Mouse (Mus musculus): ENCODE data around the gene Hemk1.
"Not testable (repeated sequence)": the region's sequence is repeated elsewhere in the genome, so short reads cannot be mapped to it uniquely, and the experiment has no call there.

Hemk1 gene

GRCm38 (mm10) chr9:107308346-107309000, 29.7 kb downstream of the Hemk1 start:
- no peak overlapping the region for H3K4me3 ChIP-seq (replicated peaks; ENCODE audit: low read length)
- H3K4me1 ChIP-seq (replicated peaks; ENCODE audit: low read depth, low read length), result peaks cover 23% of the 10 kb centered on the region
- H3K9me3 ChIP-seq (ENCODE audit: low read length), result no peaks in the 10 kb centered on the region
- TF ChIP-seq POU5F1 (IDR thresholded peaks at IDR 0.05; ENCODE audit: borderline replicate concordance, low read length) (no peak), CTCF (conservative IDR thresholded peaks at IDR 0.05; ENCODE audit: low read length) (no peak), NANOG (IDR thresholded peaks at IDR 0.05; ENCODE audit: borderline replicate concordance, low read length) (no peak)
- no peaks in the 10 kb centered on the region for H3K36me3 ChIP-seq (ENCODE audit: insufficient read depth, low read length)
- H3K27me3 ChIP-seq (ENCODE audit: insufficient read depth, low read length), result no peaks in the 10 kb centered on the region

GRCm38 (mm10) chr9:107307886-107308285, 30.3 kb downstream of the Hemk1 start:
- no peaks in the 10 kb centered on the region for H3K36me3 ChIP-seq (ENCODE audit: insufficient read depth, low read length)
- TF ChIP-seq CTCF (conservative IDR thresholded peaks at IDR 0.05; ENCODE audit: low read length) (no peak), NANOG (IDR thresholded peaks at IDR 0.05; ENCODE audit: borderline replicate concordance, low read length) (no peak), POU5F1 (IDR thresholded peaks at IDR 0.05; ENCODE audit: borderline replicate concordance, low read length) (no peak)
- H3K4me1 ChIP-seq (replicated peaks; ENCODE audit: low read depth, low read length), result peaks cover 21% of the 10 kb centered on the region
- H3K9me3 ChIP-seq (ENCODE audit: low read length), result no peaks in the 10 kb centered on the region
- no peak overlapping the region for H3K4me3 ChIP-seq (replicated peaks; ENCODE audit: low read length)
- H3K27me3 ChIP-seq (ENCODE audit: insufficient read depth, low read length), result no peaks in the 10 kb centered on the region

- Histone ChIP-seq H3K27me3 (ENCODE audit: insufficient read depth, low read length) (no peaks in the 10 kb centered on the region), H3K36me3 (ENCODE audit: insufficient read depth, low read length) (no peaks in the 10 kb centered on the region), H3K4me3 (replicated peaks; ENCODE audit: low read length) (no peak overlapping the region), H3K4me1 (replicated peaks; ENCODE audit: low read depth, low read length) (peaks cover 21% of the 10 kb centered on the region), H3K9me3 (ENCODE audit: low read length) (no peaks in the 10 kb centered on the region)
- no peak for TF ChIP-seq CTCF (conservative IDR thresholded peaks at IDR 0.05; ENCODE audit: low read length)
- TF ChIP-seq POU5F1 (IDR thresholded peaks at IDR 0.05; ENCODE audit: borderline replicate concordance, low read length), result no peak
- no peak for TF ChIP-seq NANOG (IDR thresholded peaks at IDR 0.05; ENCODE audit: borderline replicate concordance, low read length)
Measured at GRCm38 (mm10) chr9:107307099-107307872, 30.9 kb downstream of the Hemk1 start.

GRCm38 (mm10) chr9:107306673-107307072, 31.5 kb downstream of the Hemk1 start:
- H3K4me3 ChIP-seq (replicated peaks; ENCODE audit: low read length); H3K27me3 ChIP-seq (ENCODE audit: insufficient read depth, low read length); H3K36me3 ChIP-seq (ENCODE audit: insufficient read depth, low read length); H3K9me3 ChIP-seq (ENCODE audit: low read length): not testable (repeated sequence)
- peaks cover 27% of the 10 kb centered on the region for H3K4me1 ChIP-seq (replicated peaks; ENCODE audit: low read depth, low read length)

- H3K9me3 ChIP-seq (ENCODE audit: low read length), result no peaks in the 10 kb centered on the region
- H3K27me3 ChIP-seq (ENCODE audit: insufficient read depth, low read length), result 0 out of 2 replicates have a peak, but pooled peaks cover under 1% of the 10 kb centered on the region
- TF ChIP-seq POU5F1 (IDR thresholded peaks at IDR 0.05; ENCODE audit: borderline replicate concordance, low read length), result no peak
- no peak for TF ChIP-seq CTCF (conservative IDR thresholded peaks at IDR 0.05; ENCODE audit: low read length)
- TF ChIP-seq NANOG (IDR thresholded peaks at IDR 0.05; ENCODE audit: borderline replicate concordance, low read length), result no peak
- peaks cover 35% of the 10 kb centered on the region for H3K4me1 ChIP-seq (replicated peaks; ENCODE audit: low read depth, low read length)
- no peak overlapping the region; the same call in 1 of the 2 replicates for H3K4me3 ChIP-seq (replicated peaks; ENCODE audit: low read length)
- H3K36me3 ChIP-seq (ENCODE audit: insufficient read depth, low read length), result peaks cover 11% of the 10 kb centered on the region
Measured at GRCm38 (mm10) chr9:107305601-107306542, 32.3 kb downstream of the Hemk1 start.

GRCm38 (mm10) chr9:107305012-107305411, 33.1 kb downstream of the Hemk1 start:
- H3K36me3 ChIP-seq (ENCODE audit: insufficient read depth, low read length), result peaks cover 18% of the 10 kb centered on the region
- H3K9me3 ChIP-seq (ENCODE audit: low read length), result no peaks in the 10 kb centered on the region
- TF ChIP-seq CTCF (conservative IDR thresholded peaks at IDR 0.05; ENCODE audit: low read length) (no peak), NANOG (IDR thresholded peaks at IDR 0.05; ENCODE audit: borderline replicate concordance, low read length) (no peak), POU5F1 (IDR thresholded peaks at IDR 0.05; ENCODE audit: borderline replicate concordance, low read length) (no peak)
- peaks cover 43% of the 10 kb centered on the region for H3K4me1 ChIP-seq (replicated peaks; ENCODE audit: low read depth, low read length)
- H3K4me3 ChIP-seq (replicated peaks; ENCODE audit: low read length), result no peak overlapping the region
- H3K27me3 ChIP-seq (ENCODE audit: insufficient read depth, low read length), result peaks cover 9% of the 10 kb centered on the region

- no peak overlapping the region for H3K4me3 ChIP-seq (replicated peaks; ENCODE audit: low read length)
- TF ChIP-seq NANOG (IDR thresholded peaks at IDR 0.05; ENCODE audit: borderline replicate concordance, low read length), result no peak
- TF ChIP-seq CTCF (conservative IDR thresholded peaks at IDR 0.05; ENCODE audit: low read length), result no peak
- no peak for TF ChIP-seq POU5F1 (IDR thresholded peaks at IDR 0.05; ENCODE audit: borderline replicate concordance, low read length)
Measured at GRCm38 (mm10) chr9:107304383-107304782, 33.8 kb downstream of the Hemk1 start.

GRCm38 (mm10) chr9:107303900-107304299, 34.2 kb downstream of the Hemk1 start:
- H3K4me3 ChIP-seq (replicated peaks; ENCODE audit: low read length), result no peak overlapping the region
- peaks cover 13% of the 10 kb centered on the region for H3K27me3 ChIP-seq (ENCODE audit: insufficient read depth, low read length)
- H3K9me3 ChIP-seq (ENCODE audit: low read length), result no peaks in the 10 kb centered on the region
- peaks cover 54% of the 10 kb centered on the region for H3K4me1 ChIP-seq (replicated peaks; ENCODE audit: low read depth, low read length)
- peaks cover 18% of the 10 kb centered on the region for H3K36me3 ChIP-seq (ENCODE audit: insufficient read depth, low read length)
- TF ChIP-seq POU5F1 (IDR thresholded peaks at IDR 0.05; ENCODE audit: borderline replicate concordance, low read length), result no peak
- TF ChIP-seq NANOG (IDR thresholded peaks at IDR 0.05; ENCODE audit: borderline replicate concordance, low read length), result no peak
- TF ChIP-seq CTCF (conservative IDR thresholded peaks at IDR 0.05; ENCODE audit: low read length), result no peak

More at GRCm38 (mm10) chr9:107304383-107304782, 33.8 kb downstream of the Hemk1 start:
- Histone ChIP-seq H3K9me3 (ENCODE audit: low read length) (no peaks in the 10 kb centered on the region), H3K36me3 (ENCODE audit: insufficient read depth, low read length) (peaks cover 18% of the 10 kb centered on the region), H3K27me3 (ENCODE audit: insufficient read depth, low read length) (peaks cover 13% of the 10 kb centered on the region), H3K4me1 (replicated peaks; ENCODE audit: low read depth, low read length) (peaks cover 49% of the 10 kb centered on the region)

Data from E14TG2a.4 (cell line).